Mouse (Mus musculus): ENCODE data around the gene Mrto4. TPM values are rescaled to one million over a fixed set of nuclear protein-coding genes. Genes with fewer than 3 reads are reported as not detected.

The Mrto4 gene
- polyA plus RNA-seq, 1 experiment from 2014 or later, result 136 TPM

GRCm38 (mm10) chr4:139340835-139341234, 11.5 kb downstream of the Mrto4 start:
- Histone ChIP-seq H3K9ac (no peak overlapping the region), H3K27me3 (ENCODE audit: insufficient read depth, low read length) (peaks cover 3% of the 10 kb centered on the region; the same call in 1 of the 2 replicates), H3K36me3 (ENCODE audit: insufficient read depth) (peaks cover under 1% of the 10 kb centered on the region; the same call in 1 of the 2 replicates), H3K4me2 (no peak overlapping the region), H3K4me1 (ENCODE audit: insufficient read depth) (no peaks in the 10 kb centered on the region), H3K9me3 (ENCODE audit: low read depth, low read length) (no peaks in the 10 kb centered on the region), H3K27ac (ENCODE audit: low read depth) (no peak overlapping the region), H3K4me3 (ENCODE audit: low read depth, low read length) (no peak overlapping the region)
- DNase-seq (no peak), ATAC-seq (ENCODE audit: insufficient read depth) (no peak)
- no peak for TF ChIP-seq CTCF (IDR thresholded peaks at IDR 0.05; ENCODE audit: low read depth)
- 67% methylated on average over 4 of the region's 4 CpGs for WGBS

- Histone ChIP-seq H3K9me3 (ENCODE audit: low read depth, low read length) (no peaks in the 10 kb centered on the region), H3K9ac (no peak overlapping the region), H3K4me3 (ENCODE audit: low read depth, low read length) (no peak overlapping the region), H3K27me3 (ENCODE audit: insufficient read depth, low read length) (peaks cover 3% of the 10 kb centered on the region; the same call in 1 of the 2 replicates), H3K27ac (ENCODE audit: low read depth) (no peak overlapping the region), H3K4me1 (ENCODE audit: insufficient read depth) (no peaks in the 10 kb centered on the region), H3K4me2 (no peak overlapping the region), H3K36me3 (ENCODE audit: insufficient read depth) (no peaks in the 10 kb centered on the region)
- TF ChIP-seq CTCF (IDR thresholded peaks at IDR 0.05; ENCODE audit: low read depth), result no peak
- 38% methylated on average over 33 of the region's 33 CpGs for WGBS
- ATAC-seq (ENCODE audit: insufficient read depth) (no peak), DNase-seq (no peak)
Observed at GRCm38 (mm10) chr4:139338145-139338544, 14.2 kb downstream of the Mrto4 start.

GRCm38 (mm10) chr4:139336822-139337483, 15.4 kb downstream of the Mrto4 start:
- 16% methylated on average over 24 of the region's 24 CpGs for WGBS
- Histone ChIP-seq H3K4me1 (ENCODE audit: insufficient read depth) (no peaks in the 10 kb centered on the region), H3K36me3 (ENCODE audit: insufficient read depth) (no peaks in the 10 kb centered on the region), H3K9me3 (ENCODE audit: low read depth, low read length) (no peaks in the 10 kb centered on the region), H3K27ac (ENCODE audit: low read depth) (no peak overlapping the region), H3K9ac (peak overlapping the region; percentile 36; the same call in 1 of the 2 replicates), H3K4me2 (peak overlapping the region; percentile 52), H3K4me3 (ENCODE audit: low read depth, low read length) (peak overlapping the region; percentile 27), H3K27me3 (ENCODE audit: insufficient read depth, low read length) (peaks cover 3% of the 10 kb centered on the region; the same call in 1 of the 2 replicates)
- DNase-seq, result peak; percentile 92
- peak; percentile 90 for TF ChIP-seq CTCF (IDR thresholded peaks at IDR 0.05; ENCODE audit: low read depth)
- ATAC-seq (ENCODE audit: insufficient read depth), result peak; percentile 49; the same call in 1 of the 2 replicates

- WGBS, result 43% methylated on average over 7 of the region's 7 CpGs
Observed at GRCm38 (mm10) chr4:139335507-139335906, 16.9 kb downstream of the Mrto4 start.

GRCm38 (mm10) chr4:139334631-139335295, 17.6 kb downstream of the Mrto4 start:
- Histone ChIP-seq H3K4me1 (ENCODE audit: insufficient read depth) (no peaks in the 10 kb centered on the region), H3K27me3 (ENCODE audit: insufficient read depth, low read length) (peaks cover 3% of the 10 kb centered on the region; the same call in 1 of the 2 replicates), H3K9ac (no peak overlapping the region), H3K9me3 (ENCODE audit: low read depth, low read length) (no peaks in the 10 kb centered on the region), H3K36me3 (ENCODE audit: insufficient read depth) (no peaks in the 10 kb centered on the region), H3K4me3 (ENCODE audit: low read depth, low read length) (no peak overlapping the region), H3K4me2 (no peak overlapping the region), H3K27ac (ENCODE audit: low read depth) (peak overlapping the region; percentile 30; the same call in 1 of the 2 replicates)
- no peak for ATAC-seq (ENCODE audit: insufficient read depth)
- WGBS, result 53% methylated on average over 6 of the region's 9 CpGs
- no peak for DNase-seq
- no peak for TF ChIP-seq CTCF (IDR thresholded peaks at IDR 0.05; ENCODE audit: low read depth)

More at GRCm38 (mm10) chr4:139335507-139335906, 16.9 kb downstream of the Mrto4 start:
- ATAC-seq (ENCODE audit: insufficient read depth) (no peak; the same call in 1 of the 2 replicates), DNase-seq (no peak)
- H3K4me1 ChIP-seq (ENCODE audit: insufficient read depth), result no peaks in the 10 kb centered on the region
- peak overlapping the region; percentile 30; the same call in 1 of the 2 replicates for H3K27ac ChIP-seq (ENCODE audit: low read depth)
- no peak overlapping the region for H3K4me3 ChIP-seq (ENCODE audit: low read depth, low read length)
- peaks cover 3% of the 10 kb centered on the region; the same call in 1 of the 2 replicates for H3K27me3 ChIP-seq (ENCODE audit: insufficient read depth, low read length)
- no peaks in the 10 kb centered on the region for H3K9me3 ChIP-seq (ENCODE audit: low read depth, low read length)
- H3K36me3 ChIP-seq (ENCODE audit: insufficient read depth), result no peaks in the 10 kb centered on the region
- H3K4me2 ChIP-seq, result no peak overlapping the region
- no peak for TF ChIP-seq CTCF (IDR thresholded peaks at IDR 0.05; ENCODE audit: low read depth)
- H3K9ac ChIP-seq, result no peak overlapping the region

- Histone ChIP-seq H3K27ac (ENCODE audit: low read depth) (no peak overlapping the region), H3K4me2 (peak overlapping the region; percentile 50), H3K4me1 (ENCODE audit: insufficient read depth) (no peaks in the 10 kb centered on the region), H3K9ac (no peak overlapping the region; the same call in 1 of the 2 replicates), H3K36me3 (ENCODE audit: insufficient read depth) (no peaks in the 10 kb centered on the region), H3K4me3 (ENCODE audit: low read depth, low read length) (peak overlapping the region; percentile 16; the same call in 1 of the 2 replicates), H3K27me3 (ENCODE audit: insufficient read depth, low read length) (no peaks in the 10 kb centered on the region), H3K9me3 (ENCODE audit: low read depth, low read length) (no peaks in the 10 kb centered on the region)
- TF ChIP-seq CTCF (IDR thresholded peaks at IDR 0.05; ENCODE audit: low read depth), result peak; percentile 76
- 8% methylated on average over 10 of the region's 10 CpGs for WGBS
- peak; percentile 89 for DNase-seq
- ATAC-seq (ENCODE audit: insufficient read depth), result peak; percentile 83
Observed at GRCm38 (mm10) chr4:139330605-139331004, 21.8 kb downstream of the Mrto4 start.

- Histone ChIP-seq H3K4me3 (ENCODE audit: low read depth, low read length) (no peak overlapping the region), H3K9me3 (ENCODE audit: low read depth, low read length) (no peaks in the 10 kb centered on the region), H3K4me2 (no peak overlapping the region), H3K9ac (no peak overlapping the region), H3K27ac (ENCODE audit: low read depth) (no peak overlapping the region), H3K4me1 (ENCODE audit: insufficient read depth) (no peaks in the 10 kb centered on the region), H3K27me3 (ENCODE audit: insufficient read depth, low read length) (no peaks in the 10 kb centered on the region), H3K36me3 (ENCODE audit: insufficient read depth) (peaks cover 39% of the 10 kb centered on the region)
- ATAC-seq (ENCODE audit: insufficient read depth) (no peak), DNase-seq (no peak)
- 86% methylated on average over 4 of the region's 4 CpGs for WGBS
- no peak for TF ChIP-seq CTCF (IDR thresholded peaks at IDR 0.05; ENCODE audit: low read depth)
Observed at GRCm38 (mm10) chr4:139319740-139320139, 32.6 kb downstream of the Mrto4 start.
